Mouse (Mus musculus): Measurements from ENCODE around the gene Ipo4.

DNA sequence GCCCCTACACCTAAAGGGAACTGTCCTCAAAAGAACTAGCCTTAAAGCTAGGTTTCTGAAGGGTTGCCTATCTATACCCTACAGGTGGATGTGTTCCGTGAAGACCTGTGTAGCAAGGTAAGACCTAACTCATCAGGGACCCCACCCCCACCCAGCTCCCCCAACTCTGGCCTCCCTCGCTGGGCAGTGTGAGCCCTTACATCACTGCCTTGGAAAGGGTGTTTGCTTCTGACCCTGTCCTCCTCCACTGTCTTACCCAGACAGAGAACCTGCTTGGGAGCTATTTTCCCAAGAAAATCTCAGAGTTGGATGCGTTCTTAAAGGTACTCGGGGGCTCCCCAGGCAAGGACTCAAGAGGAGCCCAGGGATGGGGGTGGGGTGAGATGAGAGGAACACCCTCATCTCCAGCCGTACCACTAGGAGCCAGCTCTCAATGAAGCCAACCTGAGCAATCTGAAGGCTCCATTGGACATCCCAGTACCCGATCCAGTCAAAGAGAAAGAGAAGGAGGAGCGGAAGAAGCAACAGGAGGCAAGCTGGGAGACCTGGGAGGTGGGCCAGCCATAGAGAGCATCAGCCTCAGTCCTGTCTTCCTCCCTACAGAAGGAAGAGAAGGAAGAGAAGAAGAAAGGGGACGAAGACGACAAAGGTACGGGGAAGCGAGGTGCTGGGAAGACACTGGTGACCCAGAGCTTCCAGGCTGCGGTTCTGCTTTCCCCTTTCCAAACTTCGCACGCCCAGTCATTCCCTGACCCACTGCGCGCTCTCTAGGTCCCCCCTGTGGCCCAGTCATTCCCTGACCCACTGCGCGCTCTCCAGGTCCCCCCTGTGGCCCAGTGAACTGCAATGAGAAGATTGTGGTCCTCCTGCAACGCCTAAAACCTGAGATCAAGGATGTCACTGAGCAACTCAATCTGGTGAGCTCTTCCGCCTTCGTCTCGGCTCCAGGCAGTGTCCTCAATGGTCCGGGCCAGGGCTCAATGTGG, 56.0 kb downstream of the Ipo4 start:
- TF ChIP-seq POLR2A (IDR thresholded peaks at IDR 0.05; ENCODE audit: control insufficient read depth, low read depth, low read length), result no peak
- TF ChIP-seq CTCF (IDR thresholded peaks at IDR 0.05; ENCODE audit: control insufficient read depth, insufficient read depth, insufficient replicate concordance, low read depth, low read length), result no peak
